Mouse (Mus musculus): ENCODE results near the gene Lpar3.

GRCm38 (mm10) chr3:146311121-146311538 is 90.4 kb downstream of the Lpar3 start:
- no peak for TF ChIP-seq CTCF (IDR thresholded peaks at IDR 0.05; ENCODE audit: low read depth, low read length)
- no peak for TF ChIP-seq GATA1 (IDR thresholded peaks at IDR 0.05; ENCODE audit: borderline replicate concordance, low read length)
- no peak for TF ChIP-seq TAL1 (conservative IDR thresholded peaks at IDR 0.05; ENCODE audit: low read depth, low read length)
